Mouse (Mus musculus): ENCODE results near the gene Slc25a13. TPM values are rescaled to one million over a fixed set of nuclear protein-coding genes. Genes with fewer than 3 reads are reported as not detected.

Gene Slc25a13
- polyA plus RNA-seq, 1 experiment from 2014 or later = 55.2 TPM

DNA sequence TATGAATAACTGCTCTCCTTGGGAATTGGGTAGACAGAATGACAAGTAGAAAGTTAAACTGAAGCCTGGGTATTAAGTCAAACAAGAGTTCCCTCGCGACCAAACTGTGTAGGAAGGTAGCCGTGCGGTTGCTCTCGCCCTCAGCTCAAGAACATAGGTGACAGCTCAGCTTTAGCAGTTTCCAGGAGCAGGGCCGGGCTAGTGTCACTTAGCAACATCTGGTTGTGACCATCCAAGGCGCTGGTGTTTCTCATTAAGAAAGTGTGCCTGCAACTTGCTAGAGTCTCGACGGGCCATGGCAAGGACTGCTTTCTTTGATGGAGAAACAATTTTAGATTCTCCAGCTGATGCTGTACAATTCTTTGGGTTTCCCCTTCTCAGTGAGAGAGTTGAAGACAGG is 200.0 kb downstream of the Slc25a13 start:
- Histone ChIP-seq H3K36me3 (ENCODE audit: insufficient read depth, low read length) (no peaks in the 10 kb centered on the region), H3K27ac (no peak overlapping the region), H3K27me3 (ENCODE audit: insufficient read depth, low read length) (no peaks in the 10 kb centered on the region), H3K9ac (ENCODE audit: low read depth, low read length) (no peak overlapping the region), H3K4me3 (replicated peaks; ENCODE audit: low read depth, low read length) (no peak overlapping the region), H3K9me3 (replicated peaks; ENCODE audit: low read length) (no peaks in the 10 kb centered on the region), H3K4me1 (replicated peaks; ENCODE audit: insufficient read depth, low read length) (no peaks in the 10 kb centered on the region), H3K4me2 (ENCODE audit: low read length) (no peak overlapping the region)
- no peak for TF ChIP-seq CTCF (IDR thresholded peaks at IDR 0.05; ENCODE audit: low read depth)
- WGBS = 39% methylated on average over 9 of the region's 9 CpGs
- DNase-seq (ENCODE audit: low spot score) = no peak
- ATAC-seq (replicated peaks; ENCODE audit: low FRiP score, low read depth) = no peak

DNA sequence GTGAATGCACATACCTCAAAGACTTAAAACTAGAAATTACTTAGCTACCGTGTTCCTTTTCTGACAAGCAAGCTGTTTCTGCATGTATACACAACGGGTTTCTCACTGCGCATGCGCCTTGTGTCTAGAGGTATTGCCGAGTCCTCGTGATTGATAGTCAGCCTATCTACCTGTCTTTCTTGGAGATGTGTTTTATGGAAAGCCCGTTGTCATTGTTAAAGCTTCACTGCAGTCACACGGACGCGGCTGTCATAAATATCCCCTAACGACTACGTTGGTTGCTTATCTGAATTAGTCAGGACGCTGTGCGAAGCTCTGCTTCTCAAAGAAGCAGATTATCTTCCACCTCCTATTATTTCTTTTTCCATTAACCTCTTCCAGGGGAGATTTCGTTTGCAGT is 201.4 kb downstream of the Slc25a13 start:
- Histone ChIP-seq H3K27me3 (ENCODE audit: insufficient read depth, low read length) (no peaks in the 10 kb centered on the region), H3K4me3 (replicated peaks; ENCODE audit: low read depth, low read length) (no peak overlapping the region), H3K36me3 (ENCODE audit: insufficient read depth, low read length) (no peaks in the 10 kb centered on the region), H3K27ac (no peak overlapping the region), H3K4me2 (ENCODE audit: low read length) (no peak overlapping the region), H3K9ac (ENCODE audit: low read depth, low read length) (no peak overlapping the region), H3K4me1 (replicated peaks; ENCODE audit: insufficient read depth, low read length) (no peaks in the 10 kb centered on the region), H3K9me3 (replicated peaks; ENCODE audit: low read length) (no peaks in the 10 kb centered on the region)
- TF ChIP-seq CTCF (IDR thresholded peaks at IDR 0.05; ENCODE audit: low read depth) = no peak
- no peak for DNase-seq (ENCODE audit: low spot score)
- no peak for ATAC-seq (replicated peaks; ENCODE audit: low FRiP score, low read depth)
- WGBS = 46% methylated on average over 15 of the region's 15 CpGs

DNA sequence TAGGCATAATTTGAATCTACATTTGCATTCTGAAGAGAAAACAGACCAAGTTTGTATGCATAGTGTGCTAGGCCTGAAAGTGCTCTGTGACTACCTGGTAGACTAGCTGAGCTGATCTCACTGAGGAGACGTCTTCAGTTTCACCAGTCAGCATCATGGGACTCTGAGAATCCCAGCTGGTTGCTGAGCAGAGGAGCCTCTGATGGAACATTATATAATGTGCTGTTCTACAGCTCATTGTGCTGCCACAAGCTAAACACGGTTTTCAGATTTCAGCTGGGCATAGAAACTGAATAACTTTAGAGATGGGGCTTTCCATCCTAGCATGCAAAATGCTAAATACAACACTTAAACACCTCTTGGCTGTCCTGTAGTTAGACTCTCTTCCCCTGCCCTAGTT is 205.6 kb downstream of the Slc25a13 start:
- Histone ChIP-seq H3K9ac (ENCODE audit: low read depth, low read length) (no peak overlapping the region), H3K36me3 (ENCODE audit: insufficient read depth, low read length) (no peaks in the 10 kb centered on the region), H3K9me3 (replicated peaks; ENCODE audit: low read length) (no peaks in the 10 kb centered on the region), H3K27me3 (ENCODE audit: insufficient read depth, low read length) (no peaks in the 10 kb centered on the region), H3K4me2 (ENCODE audit: low read length) (no peak overlapping the region), H3K4me1 (replicated peaks; ENCODE audit: insufficient read depth, low read length) (no peaks in the 10 kb centered on the region), H3K4me3 (replicated peaks; ENCODE audit: low read depth, low read length) (no peak overlapping the region), H3K27ac (no peak overlapping the region)
- 86% methylated on average over 2 of the region's 2 CpGs for WGBS
- no peak for ATAC-seq (replicated peaks; ENCODE audit: low FRiP score, low read depth)
- no peak for TF ChIP-seq CTCF (IDR thresholded peaks at IDR 0.05; ENCODE audit: low read depth)
- no peak for DNase-seq (ENCODE audit: low spot score)

DNA sequence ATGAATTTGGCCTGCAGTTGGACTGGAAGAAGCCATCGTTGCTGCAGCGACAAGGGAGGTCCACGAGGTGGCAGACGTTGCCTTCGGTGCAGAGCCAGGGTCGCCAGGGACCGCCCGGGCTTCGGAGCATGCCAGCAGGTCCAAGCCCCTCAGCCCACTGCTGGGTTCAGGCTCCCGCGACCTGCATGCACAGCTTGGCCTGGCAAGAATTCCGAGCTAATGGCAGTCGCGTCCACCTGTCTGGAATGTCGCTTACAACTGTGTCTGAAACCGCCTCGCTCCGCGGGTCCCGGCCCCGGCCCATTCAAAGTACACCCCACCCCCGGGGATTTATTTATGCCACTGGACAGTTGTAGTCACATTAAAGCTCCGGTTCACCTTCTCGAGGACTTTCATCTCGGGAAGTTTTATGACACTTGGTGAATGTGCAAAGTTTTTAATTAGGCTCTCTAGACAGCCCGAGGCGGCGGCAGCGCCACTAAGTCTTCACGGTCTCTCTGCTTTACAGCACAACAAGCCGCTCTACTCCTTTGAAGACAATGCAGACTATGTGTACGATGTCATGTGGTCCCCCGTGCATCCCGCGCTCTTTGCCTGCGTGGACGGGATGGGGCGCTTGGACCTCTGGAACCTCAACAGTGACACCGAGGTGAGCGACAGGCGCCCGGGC is 211.1 kb downstream of the Slc25a13 start:
- Histone ChIP-seq H3K9me3 (replicated peaks; ENCODE audit: low read length) (no peaks in the 10 kb centered on the region), H3K4me3 (replicated peaks; ENCODE audit: low read depth, low read length) (peak overlapping the region; percentile 45), H3K4me1 (replicated peaks; ENCODE audit: insufficient read depth, low read length) (no peaks in the 10 kb centered on the region), H3K27me3 (ENCODE audit: insufficient read depth, low read length) (no peaks in the 10 kb centered on the region), H3K9ac (ENCODE audit: low read depth, low read length) (no peak overlapping the region), H3K27ac (no peak overlapping the region), H3K36me3 (ENCODE audit: insufficient read depth, low read length) (no peaks in the 10 kb centered on the region), H3K4me2 (ENCODE audit: low read length) (peak overlapping the region; percentile 88)
- DNase-seq (ENCODE audit: low spot score) = peak; percentile 91
- ATAC-seq (replicated peaks; ENCODE audit: low FRiP score, low read depth) = peak; percentile 95
- peak; percentile 96 for TF ChIP-seq CTCF (IDR thresholded peaks at IDR 0.05; ENCODE audit: low read depth)
- WGBS = 1% methylated on average over 42 of the region's 42 CpGs

DNA sequence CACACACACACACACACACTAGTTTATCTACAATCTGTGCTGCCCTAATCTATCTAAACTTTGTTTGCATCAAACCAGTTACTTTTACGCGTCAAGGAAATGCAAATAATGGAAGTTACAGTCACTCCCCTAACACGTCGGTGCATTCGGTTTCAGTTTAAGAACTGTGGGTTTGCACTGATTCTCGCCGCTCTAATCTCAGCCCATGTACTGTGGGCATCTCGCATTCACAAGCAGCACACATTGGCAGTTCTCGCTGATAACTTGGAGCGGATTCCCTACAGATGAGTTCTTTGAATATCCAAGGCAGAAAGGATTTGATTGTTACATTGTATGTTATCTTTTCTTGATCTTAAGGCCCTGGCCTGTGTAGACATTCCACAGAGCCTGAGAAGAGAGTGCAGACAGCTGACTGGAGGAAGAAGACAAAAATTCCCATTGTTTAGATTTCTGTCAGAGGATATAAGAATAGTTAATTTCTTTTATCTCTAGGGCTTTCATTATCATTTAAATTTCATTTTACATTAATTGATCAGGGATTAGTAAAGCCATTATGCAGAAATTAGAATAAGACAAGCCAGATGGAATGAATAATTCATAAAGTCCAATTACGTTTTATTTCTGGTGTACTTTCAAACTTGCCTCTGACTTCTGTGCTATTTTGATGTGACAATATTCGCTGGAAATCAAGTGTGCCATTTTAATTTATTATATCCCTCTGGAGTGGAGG is 212.1 kb downstream of the Slc25a13 start:
- H3K27me3 ChIP-seq (ENCODE audit: insufficient read depth, low read length) = no peaks in the 10 kb centered on the region
- no peaks in the 10 kb centered on the region for H3K4me1 ChIP-seq (replicated peaks; ENCODE audit: insufficient read depth, low read length)
- H3K4me2 ChIP-seq (ENCODE audit: low read length) = no peak overlapping the region
- TF ChIP-seq CTCF (IDR thresholded peaks at IDR 0.05; ENCODE audit: low read depth) = no peak
- H3K9me3 ChIP-seq (replicated peaks; ENCODE audit: low read length) = no peaks in the 10 kb centered on the region
- ATAC-seq (replicated peaks; ENCODE audit: low FRiP score, low read depth) = no peak
- no peak overlapping the region for H3K27ac ChIP-seq
- WGBS = 70% methylated on average over 12 of the region's 12 CpGs
- no peaks in the 10 kb centered on the region for H3K36me3 ChIP-seq (ENCODE audit: insufficient read depth, low read length)
- no peak overlapping the region for H3K9ac ChIP-seq (ENCODE audit: low read depth, low read length)
- no peak for DNase-seq (ENCODE audit: low spot score)
- H3K4me3 ChIP-seq (replicated peaks; ENCODE audit: low read depth, low read length) = no peak overlapping the region

DNA sequence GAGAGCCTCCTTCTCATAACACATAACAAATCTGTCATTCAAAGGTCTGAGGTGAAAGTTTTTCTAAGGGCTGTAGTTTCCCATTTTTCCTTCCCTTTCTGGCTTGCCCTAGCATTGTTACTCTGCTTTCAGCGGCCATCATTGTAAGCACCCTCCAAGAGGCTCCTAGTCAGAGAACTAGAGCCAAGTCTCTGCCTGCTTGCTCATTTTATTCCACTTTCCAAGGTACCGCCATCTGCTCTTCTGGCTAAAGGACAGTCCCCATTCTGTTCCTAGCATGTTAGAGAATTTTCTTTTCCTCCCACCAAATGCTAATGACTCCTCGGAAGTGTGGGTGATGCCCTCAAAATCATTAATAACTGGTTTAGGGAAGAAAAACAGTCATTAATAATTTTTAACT is 214.9 kb downstream of the Slc25a13 start:
- no peaks in the 10 kb centered on the region for H3K9me3 ChIP-seq (replicated peaks; ENCODE audit: low read length)
- H3K27me3 ChIP-seq (ENCODE audit: insufficient read depth, low read length) = no peaks in the 10 kb centered on the region
- DNase-seq (ENCODE audit: low spot score) (no peak), ATAC-seq (replicated peaks; ENCODE audit: low FRiP score, low read depth) (no peak)
- H3K27ac ChIP-seq = no peak overlapping the region
- no peaks in the 10 kb centered on the region for H3K4me1 ChIP-seq (replicated peaks; ENCODE audit: insufficient read depth, low read length)
- H3K4me2 ChIP-seq (ENCODE audit: low read length) = no peak overlapping the region
- no peak overlapping the region for H3K4me3 ChIP-seq (replicated peaks; ENCODE audit: low read depth, low read length)
- no peak for TF ChIP-seq CTCF (IDR thresholded peaks at IDR 0.05; ENCODE audit: low read depth)
- WGBS = 78% methylated on average over 3 of the region's 3 CpGs
- H3K36me3 ChIP-seq (ENCODE audit: insufficient read depth, low read length) = no peaks in the 10 kb centered on the region
- H3K9ac ChIP-seq (ENCODE audit: low read depth, low read length) = no peak overlapping the region
